Mouse (Mus musculus) embryonic facial prominence, embryonic 11.5 days (tissue): ENCODE results near the gene Kcnk16. TPM values are rescaled to one million over a fixed set of nuclear protein-coding genes. Genes with fewer than 3 reads are reported as not detected.

Experiments
- ATAC-seq: fragments of 200-750 bp; cut with Nextera tagmentation; replicated peaks from 2 replicates; pipeline ENCODE4 v1.8.0; 2017; ENCODE audit warnings: low read depth; ENCODE audit not compliant: insufficient number of reproducible peaks, low FRiP score, low TSS enrichment
- DNase-seq: peaks from one replicate; pipeline ENCODE4 v3.0.0-alpha.2; 2015; ENCODE audit warnings: low spot score
- H3K27ac ChIP-seq: fragments of 300-500 bp; sonication (generic); replicated peaks from 2 replicates; pipeline ENCODE4 v1.5.1; 2014; ENCODE audit warnings: mild to moderate bottlenecking, low read depth, low read length, control low read depth
- H3K27me3 ChIP-seq: fragments of 300-500 bp; sonication (generic); 2 replicates; pipeline ENCODE4 v1.6.1; 2014; ENCODE audit warnings: mild to moderate bottlenecking, low read length, moderate library complexity, mixed read lengths; ENCODE audit not compliant: control insufficient read depth, insufficient read depth
- H3K36me3 ChIP-seq: fragments of 300-500 bp; sonication (generic); replicated peaks from 2 replicates; pipeline ENCODE4 v1.6.1; 2014; ENCODE audit warnings: low read depth, mild to moderate bottlenecking, low read length, moderate library complexity, mixed read lengths; ENCODE audit not compliant: control insufficient read depth, insufficient read depth
- H3K4me1 ChIP-seq: fragments of 300-500 bp; sonication (generic); 2 replicates; pipeline ENCODE4 v1.6.1; 2014; ENCODE audit warnings: low read length, mixed read lengths; ENCODE audit not compliant: control insufficient read depth, insufficient read depth
- H3K4me2 ChIP-seq: fragments of 300-500 bp; sonication (generic); 2 replicates; pipeline ENCODE4 v1.6.1; 2014; ENCODE audit warnings: low read depth, mild to moderate bottlenecking, control low read depth, low read length, moderate library complexity
- H3K4me3 ChIP-seq: fragments of 300-500 bp; sonication (generic); 2 replicates; pipeline ENCODE4 v1.5.1; 2014; ENCODE audit warnings: low read depth, low read length, control low read depth
- H3K9ac ChIP-seq: fragments of 300-500 bp; sonication (generic); replicated peaks from 2 replicates; pipeline ENCODE4 v1.6.1; 2014; ENCODE audit warnings: mild to moderate bottlenecking, control low read depth, low read length
- H3K9me3 ChIP-seq: fragments of 300-500 bp; sonication (generic); replicated peaks from 2 replicates; pipeline ENCODE4 v1.6.1; 2016; ENCODE audit warnings: mild to moderate bottlenecking, low read length, inconsistent platforms, mixed read lengths; ENCODE audit not compliant: control insufficient read depth
- WGBS: fragments of 180-500 bp; shearing (Covaris S2); extraction: QIAGEN DNeasy Blood & Tissue Kit; methylation state at CpG from one replicate; pipeline ENCODE4 v1.1.7; 2014; 5-methylcytosine and 5-hydroxymethylcytosine counted together
- polyA plus RNA-seq: library from polyadenylated mRNA; unstranded; fragments of >200 nt; fragmentation: Nextera tagmentation; extraction: Ambion mirVana; gene quantifications from 2 replicates; pipeline ENCODE4 v1.2.1, GENCODE M21; 2014

Gene Kcnk16
- polyA plus RNA-seq, 1 experiment from 2014 or later: 0.31 TPM

DNA sequence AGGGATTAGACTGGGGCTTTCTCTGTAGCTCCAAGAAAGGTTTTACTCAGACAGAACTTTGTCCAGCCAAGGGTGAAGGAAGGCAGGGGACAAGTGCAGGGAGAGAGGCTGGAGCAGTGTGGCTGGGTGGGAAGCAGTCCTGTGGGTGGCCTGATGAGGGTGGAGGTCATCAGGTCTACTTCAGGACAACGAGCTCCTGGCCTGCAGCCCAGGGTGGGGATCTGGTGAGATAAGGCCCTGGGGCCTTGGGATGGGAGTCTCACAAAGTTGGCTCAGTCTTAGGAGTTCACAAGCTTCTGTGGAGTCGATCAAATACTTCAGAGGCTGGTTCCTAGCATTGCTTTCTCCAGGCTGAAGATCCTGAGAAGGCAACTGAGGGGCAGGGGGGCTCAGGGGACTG is 23.7 kb downstream of the Kcnk16 start:
- Histone ChIP-seq H3K4me2 (no peak overlapping the region), H3K4me1 (no peaks in the 10 kb centered on the region; the same call in 1 of the 2 replicates), H3K27me3 (no peaks in the 10 kb centered on the region), H3K9me3 (no peaks in the 10 kb centered on the region), H3K27ac (no peak overlapping the region), H3K36me3 (no peaks in the 10 kb centered on the region), H3K4me3 (no peak overlapping the region), H3K9ac (no peak overlapping the region)
- DNase-seq: no peak
- 62% methylated on average over 2 of the region's 2 CpGs for WGBS
- ATAC-seq: no peak

GRCm38 (mm10) chr14:20243158-20243557 is 25.8 kb downstream of the Kcnk16 start:
- H3K36me3 ChIP-seq: no peaks in the 10 kb centered on the region
- no peaks in the 10 kb centered on the region for H3K9me3 ChIP-seq
- no peak overlapping the region for H3K27ac ChIP-seq
- no peaks in the 10 kb centered on the region for H3K27me3 ChIP-seq
- ATAC-seq (no peak), DNase-seq (no peak)
- WGBS: 78% methylated on average over 3 of the region's 3 CpGs
- no peak overlapping the region for H3K4me3 ChIP-seq
- no peaks in the 10 kb centered on the region; the same call in 1 of the 2 replicates for H3K4me1 ChIP-seq
- H3K9ac ChIP-seq: no peak overlapping the region
- H3K4me2 ChIP-seq: no peak overlapping the region

- Histone ChIP-seq H3K4me1 (no peaks in the 10 kb centered on the region; the same call in 1 of the 2 replicates), H3K9ac (no peak overlapping the region), H3K4me3 (no peak overlapping the region), H3K4me2 (no peak overlapping the region), H3K27me3 (no peaks in the 10 kb centered on the region), H3K36me3 (no peaks in the 10 kb centered on the region), H3K27ac (no peak overlapping the region), H3K9me3 (no peaks in the 10 kb centered on the region)
- no peak for ATAC-seq
- DNase-seq: no peak
- 75% methylated on average over 8 of the region's 8 CpGs for WGBS
Measured at GRCm38 (mm10) chr14:20242454-20242853, 26.5 kb downstream of the Kcnk16 start.

- no peak overlapping the region for H3K4me2 ChIP-seq
- H3K4me3 ChIP-seq: no peak overlapping the region
- no peaks in the 10 kb centered on the region for H3K9me3 ChIP-seq
- no peaks in the 10 kb centered on the region for H3K27me3 ChIP-seq
- ATAC-seq (no peak), DNase-seq (no peak)
- H3K27ac ChIP-seq: no peak overlapping the region
- H3K4me1 ChIP-seq: no peaks in the 10 kb centered on the region
- no peak overlapping the region for H3K9ac ChIP-seq
- 90% methylated on average over 2 of the region's 2 CpGs for WGBS
- H3K36me3 ChIP-seq: no peaks in the 10 kb centered on the region
Measured at GRCm38 (mm10) chr14:20234403-20234802, 34.6 kb downstream of the Kcnk16 start.

DNA sequence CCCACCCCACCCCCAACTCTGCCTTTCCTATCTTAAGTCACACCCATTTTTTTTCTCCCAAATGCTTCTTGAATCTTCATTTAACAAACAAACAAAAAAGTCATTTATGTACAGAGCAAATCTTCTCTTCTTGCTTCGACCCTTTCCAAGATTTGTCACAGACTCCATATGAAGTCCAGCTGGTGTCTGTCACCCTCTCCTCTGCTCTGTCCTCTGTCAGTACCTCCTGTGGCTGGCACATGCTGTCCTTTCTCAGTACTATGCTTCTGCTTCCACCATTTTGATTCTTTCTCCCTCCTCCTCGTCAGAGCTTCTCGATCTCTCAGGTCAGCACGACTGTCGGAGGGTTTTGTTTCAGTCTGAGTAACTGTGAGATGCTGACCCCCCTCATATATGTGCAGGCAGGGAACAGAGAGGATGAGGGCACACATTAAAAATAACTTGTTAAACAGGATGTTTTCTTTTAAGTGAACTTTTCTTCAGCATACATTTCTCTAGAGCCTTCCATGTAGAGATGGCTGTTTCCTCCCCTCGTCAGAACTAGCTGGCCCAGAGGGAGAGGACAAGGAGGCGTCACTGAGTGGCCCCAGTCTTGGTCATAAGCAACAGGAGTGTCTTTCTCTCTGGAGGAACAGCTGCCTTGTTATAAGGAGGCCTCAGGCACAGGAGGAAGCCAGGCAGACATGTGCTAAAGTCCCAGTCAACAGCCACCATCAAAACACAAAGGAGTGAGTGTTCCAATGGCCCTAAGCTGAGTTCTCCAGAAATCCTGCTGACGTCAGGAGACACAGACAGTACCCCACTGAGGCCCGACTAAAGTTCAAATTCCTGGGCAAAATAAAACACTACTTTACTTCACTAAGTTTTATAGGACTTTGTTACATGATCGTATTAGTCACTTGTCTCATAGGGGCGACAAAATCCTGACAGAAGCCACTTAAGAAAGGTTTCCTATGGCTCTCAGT is 35.7 kb downstream of the Kcnk16 start:
- DNase-seq: no peak
- H3K4me3 ChIP-seq: no peak overlapping the region
- no peak for ATAC-seq
- H3K4me2 ChIP-seq: no peak overlapping the region
- no peak overlapping the region for H3K27ac ChIP-seq
- H3K4me1 ChIP-seq: no peaks in the 10 kb centered on the region
- H3K9ac ChIP-seq: no peak overlapping the region
- 60% methylated on average over 11 of the region's 11 CpGs for WGBS
- no peaks in the 10 kb centered on the region for H3K36me3 ChIP-seq
- no peaks in the 10 kb centered on the region for H3K9me3 ChIP-seq
- H3K27me3 ChIP-seq: no peaks in the 10 kb centered on the region

DNA sequence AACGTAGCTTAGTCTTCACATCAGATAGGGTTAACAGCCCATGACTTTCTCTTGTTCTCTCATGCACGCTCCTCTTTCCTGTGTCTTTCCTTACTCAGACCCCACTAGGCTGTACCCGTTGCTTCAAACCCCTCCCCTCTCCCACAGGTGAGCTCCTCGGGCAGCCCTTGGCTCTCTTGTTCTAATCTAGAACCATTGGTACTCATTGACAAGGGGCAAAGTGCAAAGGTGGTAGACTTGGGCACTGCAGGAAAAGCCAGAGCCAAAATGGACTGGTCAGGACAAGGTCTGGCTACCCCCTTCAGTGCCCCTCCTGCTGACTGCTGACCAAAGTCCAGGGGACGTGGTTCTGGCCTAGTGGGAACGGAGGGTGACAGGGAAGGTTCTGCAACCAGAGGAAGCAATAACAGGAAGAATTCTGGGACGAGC is 38.9 kb downstream of the Kcnk16 start:
- Histone ChIP-seq H3K4me2 (no peak overlapping the region), H3K36me3 (no peaks in the 10 kb centered on the region), H3K4me1 (no peaks in the 10 kb centered on the region), H3K9me3 (no peaks in the 10 kb centered on the region), H3K4me3 (no peak overlapping the region), H3K27ac (no peak overlapping the region), H3K27me3 (no peaks in the 10 kb centered on the region), H3K9ac (no peak overlapping the region)
- no peak for ATAC-seq
- no peak for DNase-seq
- WGBS: 86% methylated on average over 7 of the region's 7 CpGs

DNA sequence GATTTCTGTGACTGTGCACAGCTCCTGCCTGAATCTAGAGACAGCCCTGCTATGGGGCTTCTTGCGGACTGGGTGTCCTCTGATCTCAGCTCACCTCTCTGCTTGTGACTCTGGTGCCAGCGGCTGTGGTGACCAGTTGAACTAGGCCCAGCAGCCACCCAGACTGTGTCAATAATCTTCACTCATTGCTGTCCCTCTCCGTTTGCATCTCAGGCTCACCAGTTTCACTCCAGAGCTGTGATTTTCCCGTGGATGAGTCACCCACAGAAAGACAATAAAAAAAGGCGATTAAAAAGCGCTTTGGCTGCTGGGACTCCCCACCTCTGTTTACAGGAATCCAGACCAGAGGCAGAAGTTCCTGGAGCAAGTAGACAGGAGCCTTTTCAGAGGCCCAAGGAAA is 39.6 kb downstream of the Kcnk16 start:
- H3K4me3 ChIP-seq: no peak overlapping the region
- H3K4me2 ChIP-seq: no peak overlapping the region
- no peaks in the 10 kb centered on the region for H3K36me3 ChIP-seq
- no peak for DNase-seq
- no peaks in the 10 kb centered on the region for H3K4me1 ChIP-seq
- H3K9ac ChIP-seq: no peak overlapping the region
- H3K27ac ChIP-seq: no peak overlapping the region
- H3K9me3 ChIP-seq: no peaks in the 10 kb centered on the region
- ATAC-seq: no peak
- H3K27me3 ChIP-seq: no peaks in the 10 kb centered on the region
- 81% methylated on average over 6 of the region's 6 CpGs for WGBS

GRCm38 (mm10) chr14:20228336-20228735 is 40.7 kb downstream of the Kcnk16 start:
- ATAC-seq (no peak), DNase-seq (no peak)
- H3K4me2 ChIP-seq: no peak overlapping the region
- H3K36me3 ChIP-seq: no peaks in the 10 kb centered on the region
- H3K9ac ChIP-seq: no peak overlapping the region
- no peaks in the 10 kb centered on the region for H3K27me3 ChIP-seq
- no peaks in the 10 kb centered on the region for H3K9me3 ChIP-seq
- H3K4me3 ChIP-seq: no peak overlapping the region
- WGBS: 77% methylated on average over 4 of the region's 4 CpGs
- no peaks in the 10 kb centered on the region for H3K4me1 ChIP-seq
- no peak overlapping the region for H3K27ac ChIP-seq
